Mouse (Mus musculus): ENCODE results near the gene Nudt15. TPM values are rescaled to one million over a fixed set of nuclear protein-coding genes. Genes with fewer than 3 reads are reported as not detected.

The Nudt15 gene
- total RNA-seq, 2 experiments from 2014 or later: 4.7 to 4.8 TPM

DNA sequence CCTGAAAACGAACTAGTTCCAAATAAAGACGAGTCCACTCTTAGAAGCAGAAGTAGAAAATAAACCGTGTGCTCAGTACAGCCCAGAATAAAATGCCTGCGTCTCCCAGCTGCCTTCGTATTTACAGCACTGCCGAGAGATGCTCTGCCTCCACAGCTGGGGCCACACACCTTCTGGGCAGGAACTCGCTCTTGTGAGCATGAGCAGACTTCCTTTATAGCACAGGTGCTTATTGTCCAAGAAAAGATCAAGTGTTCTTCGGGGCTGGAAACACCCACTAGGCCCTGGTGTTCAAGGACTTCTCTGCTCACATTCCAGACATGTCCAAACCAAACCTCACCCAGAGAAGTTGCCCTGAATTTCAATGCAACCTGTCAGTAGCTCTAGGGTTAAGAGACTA lies 77.4 kb downstream of the Nudt15 start:
- DNase-seq: no peak

DNA sequence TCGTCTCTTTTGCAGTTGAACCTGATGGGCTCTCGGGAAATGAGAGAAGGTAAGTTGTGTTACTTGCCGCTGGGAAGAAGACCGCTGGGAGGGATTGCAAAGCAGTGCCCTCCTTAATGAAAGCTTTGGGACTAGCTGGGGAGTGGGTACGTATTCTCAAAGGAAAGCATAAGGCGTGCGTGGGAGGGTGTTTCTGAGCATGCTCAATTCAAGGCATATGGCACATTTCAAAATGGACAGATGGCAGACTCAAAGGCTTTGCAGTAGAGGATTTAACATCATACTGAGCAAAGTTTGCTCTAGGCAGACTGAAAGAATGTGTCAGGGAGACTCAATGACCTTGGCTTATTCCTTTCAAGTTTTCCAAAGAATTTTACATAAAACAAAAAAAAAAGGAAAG lies 78.5 kb downstream of the Nudt15 start:
- DNase-seq: no peak

Other genes starting within 250 kb of the Nudt15 start
- 10 to 100 TPM; 13.8 to 17.7 TPM for gene Rb1, start 222.4 kb downstream of the Nudt15 start, total RNA-seq (2021)
- 100 to 1,000 TPM; 244 to 301 TPM for gene Itm2b, start 163.0 kb downstream of the Nudt15 start, total RNA-seq (2021)
- gene Med4, start 38.2 kb downstream of the Nudt15 start, total RNA-seq (2021): 10 to 100 TPM; 12.4 to 12.9 TPM
- gene Sucla2, start 22.9 kb downstream of the Nudt15 start, total RNA-seq (2021): 100 to 1,000 TPM; 494 to 525 TPM
- not detected for gene Gm21750, start 113.0 kb upstream of the Nudt15 start, total RNA-seq (2021)